Mouse (Mus musculus) brown adipose tissue, adult 24 weeks (tissue): ENCODE measurements around the gene Dab2ip. TPM values are rescaled to one million over a fixed set of nuclear protein-coding genes. Genes with fewer than 3 reads are reported as not detected.
A peak's percentile ranks its signal among the peaks of the same experiment; 100 is the strongest.

Experiments
- H3K27ac ChIP-seq: fragments of 200-500 bp; replicated peaks from 2 replicates; pipeline ENCODE4 v1.5.1; 2012; ENCODE audit warnings: low read depth, mild to moderate bottlenecking, low read length
- H3K4me1 ChIP-seq: fragments of 200-500 bp; 2 replicates; pipeline ENCODE4 v1.6.1; 2012; ENCODE audit warnings: low read length, mixed read lengths; ENCODE audit not compliant: control insufficient read depth, insufficient read depth, insufficient read length
- H3K4me3 ChIP-seq: fragments of 200-500 bp; 2 replicates; pipeline ENCODE4 v1.5.1; 2012; ENCODE audit warnings: low read depth, mild to moderate bottlenecking, low read length, moderate library complexity; ENCODE audit not compliant: insufficient read depth
- polyA plus RNA-seq: library from polyadenylated mRNA; stranded (reverse); fragments of >200 nt; gene quantifications from 2 replicates; pipeline ENCODE4 v1.2.4, GENCODE M21; 2012; ENCODE audit not compliant: missing spikeins, insufficient read depth, insufficient read length

The Dab2ip gene
- polyA plus RNA-seq, 1 experiment, result 19.1 TPM

DNA sequence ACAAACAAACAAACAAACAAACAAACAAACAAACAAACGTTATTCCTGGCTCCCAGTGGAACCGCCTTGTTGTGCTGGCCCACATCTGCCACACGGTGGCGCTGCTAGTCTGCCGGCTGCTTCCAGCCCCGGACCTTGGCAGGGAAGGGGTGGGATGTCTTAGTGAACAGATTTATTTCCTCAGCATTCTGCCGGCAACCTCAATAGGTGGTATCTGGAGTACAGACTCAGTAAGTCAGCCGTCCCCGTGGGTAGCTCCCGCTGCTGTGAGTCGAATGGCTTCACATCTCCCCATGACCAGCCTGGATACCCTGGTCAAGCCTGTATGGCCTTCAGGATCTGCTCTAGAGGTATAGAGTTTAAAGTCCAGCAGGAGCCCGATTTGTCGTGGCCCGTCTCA, 13.3 kb upstream of the Dab2ip start:
- peaks cover 4% of the 10 kb centered on the region; the same call in 1 of the 2 replicates for H3K4me1 ChIP-seq
- no peak overlapping the region for H3K27ac ChIP-seq
- H3K4me3 ChIP-seq, result no peak overlapping the region

DNA sequence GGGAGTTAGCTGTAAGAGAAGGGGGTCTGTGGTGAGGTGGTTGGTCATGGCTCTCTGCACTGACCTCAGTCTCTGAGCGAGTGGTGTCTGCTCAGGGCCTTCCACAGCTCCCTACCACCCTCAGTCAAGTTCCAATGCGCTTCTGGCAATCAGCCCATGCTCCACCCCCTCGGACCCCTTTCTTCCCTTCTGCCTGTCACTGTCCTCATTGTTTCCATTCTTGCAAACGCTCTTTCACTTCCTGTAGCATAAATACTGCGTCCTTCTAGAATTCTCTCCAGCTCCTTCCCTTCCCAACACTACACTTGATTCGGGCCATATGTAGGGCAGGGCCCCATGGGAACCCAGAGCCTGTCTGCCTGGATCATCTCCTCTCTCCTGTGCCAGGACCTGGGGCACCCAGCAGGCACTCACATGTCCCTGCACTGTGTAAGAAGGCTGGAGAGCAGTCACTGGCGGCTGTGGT, 12.9 kb upstream of the Dab2ip start:
- peaks cover 4% of the 10 kb centered on the region; the same call in 1 of the 2 replicates for H3K4me1 ChIP-seq
- H3K27ac ChIP-seq, result no peak overlapping the region
- H3K4me3 ChIP-seq, result no peak overlapping the region

DNA sequence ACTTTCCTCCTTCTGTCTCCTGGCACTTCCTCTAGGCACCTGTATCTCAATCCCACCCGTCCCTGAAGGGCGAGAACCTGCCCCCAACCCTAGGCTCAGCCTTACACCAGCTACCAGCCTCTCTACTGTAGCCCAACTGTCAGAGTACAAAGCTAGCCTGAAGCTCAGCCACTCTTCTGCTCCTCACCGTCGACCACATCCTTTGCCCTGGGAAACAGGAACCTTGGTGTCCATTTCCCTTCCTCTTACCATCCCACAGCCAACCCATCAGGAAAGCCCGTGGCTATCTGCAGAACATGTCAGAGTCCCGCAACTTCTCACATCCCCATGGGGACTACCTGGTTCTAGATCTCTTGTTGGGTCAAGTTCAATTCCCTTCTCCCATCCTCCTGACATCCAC, 11.6 kb upstream of the Dab2ip start:
- Histone ChIP-seq H3K4me3 (no peak overlapping the region), H3K27ac (no peak overlapping the region), H3K4me1 (peaks cover 4% of the 10 kb centered on the region; the same call in 1 of the 2 replicates)

- H3K27ac ChIP-seq, result no peak overlapping the region
- H3K4me1 ChIP-seq, result peaks cover 4% of the 10 kb centered on the region; the same call in 1 of the 2 replicates
- H3K4me3 ChIP-seq, result no peak overlapping the region
Measured at GRCm38 (mm10) chr2:35549191-35549590, 8.9 kb upstream of the Dab2ip start.

- Histone ChIP-seq H3K27ac (no peak overlapping the region), H3K4me1 (0 out of 2 replicates have a peak, but pooled peaks cover under 1% of the 10 kb centered on the region), H3K4me3 (no peak overlapping the region)
Measured at GRCm38 (mm10) chr2:35550097-35550496, 8.0 kb upstream of the Dab2ip start.

DNA sequence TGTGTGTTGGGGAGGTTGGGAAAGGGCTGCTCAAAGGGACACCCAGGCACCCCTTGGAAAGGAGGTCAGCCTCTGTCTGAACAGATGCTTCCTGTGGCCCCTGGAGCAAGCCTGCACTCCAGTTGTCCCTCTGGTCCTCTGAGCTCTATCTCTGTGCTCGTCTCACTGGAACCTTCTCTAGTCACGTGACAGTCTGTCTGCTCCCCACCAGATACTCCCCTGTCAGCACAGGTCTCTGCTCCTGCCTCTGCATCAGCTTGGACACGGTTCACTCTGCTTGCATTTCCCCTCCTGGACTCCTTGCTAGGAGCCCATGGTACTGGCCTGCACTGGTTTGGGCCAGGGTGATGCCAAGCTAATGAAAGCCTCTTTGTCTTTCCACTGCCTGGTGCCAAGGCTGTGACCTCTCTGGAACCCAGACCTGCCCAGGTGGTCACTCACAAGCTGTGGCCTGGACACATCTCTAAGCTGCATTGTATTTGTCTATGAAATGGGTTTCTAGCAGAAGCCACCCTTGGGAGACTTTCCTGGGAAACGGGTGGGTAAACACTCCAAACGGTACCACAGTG, 1.1 kb upstream of the Dab2ip start:
- Histone ChIP-seq H3K4me1 (no peaks in the 10 kb centered on the region), H3K4me3 (no peak overlapping the region), H3K27ac (no peak overlapping the region)

- Histone ChIP-seq H3K27ac (no peak overlapping the region), H3K4me1 (no peaks in the 10 kb centered on the region), H3K4me3 (peak overlapping the region; percentile 12; the same call in 1 of the 2 replicates)
Measured at GRCm38 (mm10) chr2:35558826-35559550, 922 bp downstream of the Dab2ip start.

- H3K27ac ChIP-seq, result no peak overlapping the region
- no peaks in the 10 kb centered on the region for H3K4me1 ChIP-seq
- H3K4me3 ChIP-seq, result no peak overlapping the region
Measured at GRCm38 (mm10) chr2:35559551-35559835, 1.4 kb downstream of the Dab2ip start.

- H3K4me1 ChIP-seq, result no peaks in the 10 kb centered on the region
- no peak overlapping the region for H3K27ac ChIP-seq
- no peak overlapping the region for H3K4me3 ChIP-seq
Measured at GRCm38 (mm10) chr2:35563722-35564121, 5.7 kb downstream of the Dab2ip start.

GRCm38 (mm10) chr2:35565051-35565836, 7.2 kb downstream of the Dab2ip start:
- Histone ChIP-seq H3K4me1 (no peaks in the 10 kb centered on the region), H3K4me3 (no peak overlapping the region), H3K27ac (no peak overlapping the region)

- Histone ChIP-seq H3K4me1 (no peaks in the 10 kb centered on the region), H3K27ac (no peak overlapping the region), H3K4me3 (no peak overlapping the region)
Measured at GRCm38 (mm10) chr2:35566957-35567693, 9.1 kb downstream of the Dab2ip start.

DNA sequence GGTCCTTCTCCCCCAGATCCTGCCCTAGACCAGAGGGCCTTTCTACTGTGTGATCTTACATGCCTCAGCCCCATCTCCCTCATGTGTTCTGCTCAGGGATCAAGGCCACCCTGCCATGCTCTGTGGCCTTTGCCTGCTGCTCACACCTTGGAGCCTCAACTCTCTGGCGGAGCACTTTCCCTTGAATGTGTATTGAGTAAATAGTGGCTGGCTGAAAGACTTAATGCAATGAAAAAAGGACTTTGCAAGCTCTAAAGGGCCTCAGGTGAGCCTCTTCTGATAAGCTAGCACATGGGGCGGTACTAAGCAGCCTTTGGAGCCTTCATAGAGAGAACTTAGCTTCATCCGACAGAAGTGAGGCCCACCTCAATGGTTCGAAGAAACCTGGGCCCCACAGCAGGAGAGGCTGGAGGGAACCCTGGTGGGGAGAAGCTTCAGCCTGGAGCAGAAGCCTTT, 9.7 kb downstream of the Dab2ip start:
- Histone ChIP-seq H3K27ac (no peak overlapping the region), H3K4me3 (no peak overlapping the region), H3K4me1 (no peaks in the 10 kb centered on the region)

GRCm38 (mm10) chr2:35570743-35571142, 12.7 kb downstream of the Dab2ip start:
- H3K4me3 ChIP-seq, result no peak overlapping the region
- H3K27ac ChIP-seq, result no peak overlapping the region
- no peaks in the 10 kb centered on the region for H3K4me1 ChIP-seq

- no peaks in the 10 kb centered on the region for H3K4me1 ChIP-seq
- H3K27ac ChIP-seq, result no peak overlapping the region
- H3K4me3 ChIP-seq, result no peak overlapping the region
Measured at GRCm38 (mm10) chr2:35574643-35575042, 16.6 kb downstream of the Dab2ip start.

DNA sequence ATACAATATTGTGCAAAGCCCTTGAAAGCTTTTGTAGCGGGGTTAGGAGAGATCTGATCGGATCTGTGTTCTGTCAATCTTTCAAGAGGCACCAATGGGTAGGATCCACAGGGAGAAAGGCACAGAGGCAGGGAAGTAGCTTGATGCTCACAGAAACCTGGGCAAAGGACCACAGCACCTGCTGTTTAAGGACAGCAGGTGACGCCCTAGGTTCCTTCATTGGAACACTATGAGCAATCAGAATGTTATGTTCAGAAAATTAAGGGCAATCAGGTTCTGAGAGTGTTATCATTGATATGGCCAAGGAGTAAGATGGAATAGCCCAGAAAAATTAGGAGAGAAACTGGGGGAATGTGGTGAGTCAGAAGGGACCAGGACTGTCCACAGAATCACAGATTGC, 18.6 kb downstream of the Dab2ip start:
- no peak overlapping the region for H3K27ac ChIP-seq
- H3K4me1 ChIP-seq, result no peaks in the 10 kb centered on the region
- H3K4me3 ChIP-seq, result no peak overlapping the region
